Mouse (Mus musculus) ES-Bruce4 (cell line): Measurements from ENCODE around the gene Olfr355. TPM values are rescaled to one million over a fixed set of nuclear protein-coding genes. Genes with fewer than 3 reads are reported as not detected.

Experiments
- H3K27ac ChIP-seq: 2 replicates; pipeline ENCODE4 v1.5.1; 2012; ENCODE audit warnings: low read length, inconsistent platforms; ENCODE audit not compliant: insufficient read depth
- H3K27me3 ChIP-seq: 2 replicates; pipeline ENCODE4 v1.6.1; 2012; ENCODE audit warnings: mild to moderate bottlenecking, low read length, inconsistent platforms; ENCODE audit not compliant: control insufficient read depth, poor library complexity, insufficient read depth, severe bottlenecking
- H3K36me3 ChIP-seq: 2 replicates; pipeline ENCODE4 v1.6.1; 2012; ENCODE audit warnings: inconsistent platforms, mild to moderate bottlenecking, low read length, moderate library complexity; ENCODE audit not compliant: control insufficient read depth, poor library complexity, insufficient read depth, severe bottlenecking
- H3K4me1 ChIP-seq: one replicate; pipeline ENCODE4 v1.8.1; 2011; ENCODE audit warnings: low read length; ENCODE audit not compliant: control insufficient read depth, insufficient read depth
- H3K4me3 ChIP-seq: 2 replicates; pipeline ENCODE4 v1.5.1; 2011; ENCODE audit warnings: low read depth, mild to moderate bottlenecking, low read length
- H3K9ac ChIP-seq: 2 replicates; pipeline ENCODE4 v1.6.1; 2012; ENCODE audit warnings: low read depth, mild to moderate bottlenecking, inconsistent platforms; ENCODE audit not compliant: poor library complexity, severe bottlenecking
- H3K9me3 ChIP-seq: replicated peaks from 2 replicates; pipeline ENCODE4 v1.6.1; 2012; ENCODE audit warnings: mild to moderate bottlenecking, low read length, inconsistent platforms; ENCODE audit not compliant: control insufficient read depth, poor library complexity, insufficient read depth, severe bottlenecking
- CTCF ChIP-seq: IDR thresholded peaks from one replicate; pipeline ENCODE4 v1.8.1; 2011; ENCODE audit warnings: low read depth, low read length
- EP300 ChIP-seq: IDR thresholded peaks from 2 replicates; pipeline ENCODE4 v1.6.1; 2011; ENCODE audit warnings: low read depth, low read length; ENCODE audit not compliant: insufficient read depth
- POLR2A ChIP-seq: IDR thresholded peaks from one replicate; pipeline ENCODE4 v1.8.1; 2011; ENCODE audit warnings: low read length; ENCODE audit not compliant: insufficient read depth
- polyA plus RNA-seq: library from polyadenylated mRNA; stranded (reverse); fragments of >200 nt; gene quantifications from 2 replicates; pipeline ENCODE4 v1.2.4, GENCODE M21; 2011; ENCODE audit warnings: low read depth; ENCODE audit not compliant: missing spikeins, insufficient read depth, insufficient read length

Olfr355 gene
- not detected in 2 replicates for polyA plus RNA-seq

- H3K27me3 ChIP-seq = no peaks in the 10 kb centered on the region
- H3K9me3 ChIP-seq = no peaks in the 10 kb centered on the region
- H3K9ac ChIP-seq = no peak within 1 kb of the TSS
- no peaks in the 10 kb centered on the region for H3K36me3 ChIP-seq
- H3K27ac ChIP-seq = no peak within 1 kb of the TSS
- no peak for TF ChIP-seq CTCF
- no peak for TF ChIP-seq POLR2A
- no peak for TF ChIP-seq EP300
- no peak within 1 kb of the TSS for H3K4me3 ChIP-seq
- no peaks in the 10 kb centered on the region for H3K4me1 ChIP-seq
Observed at GRCm38 (mm10) chr2:36928797-36929196, at the start of gene Olfr355. Gene Olfr355 (minus strand): TSS chr2:36928897.

- no peaks in the 10 kb centered on the region for H3K27me3 ChIP-seq
- no peak for TF ChIP-seq CTCF
- TF ChIP-seq EP300 = no peak
- TF ChIP-seq POLR2A = no peak
- no peak within 1 kb of the TSS for H3K4me3 ChIP-seq
- H3K9me3 ChIP-seq = no peaks in the 10 kb centered on the region
- no peaks in the 10 kb centered on the region for H3K4me1 ChIP-seq
- no peak within 1 kb of the TSS for H3K9ac ChIP-seq
- H3K27ac ChIP-seq = no peak within 1 kb of the TSS
- no peaks in the 10 kb centered on the region for H3K36me3 ChIP-seq
Observed at GRCm38 (mm10) chr2:36936821-36937220, 8.1 kb upstream of the Olfr355 start, which contains the start of gene Olfr356. Gene Olfr356 (plus strand): TSS chr2:36937121.

- Histone ChIP-seq H3K4me1 (no peaks in the 10 kb centered on the region), H3K9me3 (no peaks in the 10 kb centered on the region), H3K4me3 (no peak within 1 kb of the TSS), H3K27ac (no peak within 1 kb of the TSS), H3K27me3 (no peaks in the 10 kb centered on the region), H3K9ac (no peak within 1 kb of the TSS), H3K36me3 (no peaks in the 10 kb centered on the region)
- TF ChIP-seq POLR2A (no peak), EP300 (no peak), CTCF (no peak)
Observed at GRCm38 (mm10) chr2:36905380-36905779, 23.3 kb downstream of the Olfr355 start, which contains the start of gene Olfr354. Gene Olfr354 (plus strand): TSS chr2:36905680.

GRCm38 (mm10) chr2:36897114-36897513, 31.6 kb downstream of the Olfr355 start:
- no peak for TF ChIP-seq CTCF
- no peaks in the 10 kb centered on the region for H3K27me3 ChIP-seq
- no peaks in the 10 kb centered on the region for H3K9me3 ChIP-seq
- no peak overlapping the region for H3K27ac ChIP-seq
- no peak overlapping the region for H3K4me3 ChIP-seq
- H3K4me1 ChIP-seq = no peaks in the 10 kb centered on the region
- no peaks in the 10 kb centered on the region for H3K36me3 ChIP-seq
- no peak overlapping the region for H3K9ac ChIP-seq

- no peaks in the 10 kb centered on the region for H3K27me3 ChIP-seq
- H3K4me1 ChIP-seq = no peaks in the 10 kb centered on the region
- H3K4me3 ChIP-seq = no peak within 1 kb of the TSS
- H3K27ac ChIP-seq = no peak within 1 kb of the TSS
- no peaks in the 10 kb centered on the region for H3K36me3 ChIP-seq
- H3K9ac ChIP-seq = no peak within 1 kb of the TSS
- no peak for TF ChIP-seq EP300
- TF ChIP-seq CTCF = no peak
- no peak for TF ChIP-seq POLR2A
- no peaks in the 10 kb centered on the region for H3K9me3 ChIP-seq
Observed at GRCm38 (mm10) chr2:36892836-36893235, 35.9 kb downstream of the Olfr355 start, which contains the start of gene Olfr353. Gene Olfr353 (minus strand): TSS chr2:36892936.

Other genes with a start within 250 kb of the Olfr355 start
- not detected in 2 replicates for gene Olfr346, start 243.1 kb downstream of the Olfr355 start, polyA plus RNA-seq
- gene Olfr347, start 197.0 kb downstream of the Olfr355 start, polyA plus RNA-seq = not detected in 2 replicates
- not detected in 2 replicates for gene Olfr348, start 144.6 kb downstream of the Olfr355 start, polyA plus RNA-seq
- not detected in 2 replicates for gene Olfr50, start 138.4 kb downstream of the Olfr355 start, polyA plus RNA-seq
- not detected in 2 replicates for gene Olfr3, start 111.9 kb downstream of the Olfr355 start, polyA plus RNA-seq
- gene Olfr350, start 82.6 kb downstream of the Olfr355 start, polyA plus RNA-seq = not detected in 2 replicates
- not detected in 2 replicates for gene Olfr351, start 66.2 kb downstream of the Olfr355 start, polyA plus RNA-seq
- 0.18 and 0.53 TPM in 2 replicates for gene Olfr352, start 60.4 kb downstream of the Olfr355 start, polyA plus RNA-seq
- not detected in 2 replicates for gene Olfr353, start 36.0 kb downstream of the Olfr355 start, polyA plus RNA-seq
- not detected in 2 replicates for gene Olfr354, start 23.2 kb downstream of the Olfr355 start, polyA plus RNA-seq
- gene Olfr356, start 8.2 kb upstream of the Olfr355 start, polyA plus RNA-seq = not detected in 2 replicates
- not detected in 2 replicates for gene Olfr357, start 64.9 kb upstream of the Olfr355 start, polyA plus RNA-seq
- gene Olfr358, start 80.4 kb upstream of the Olfr355 start, polyA plus RNA-seq = not detected in 2 replicates
- not detected in 2 replicates for gene Olfr360, start 136.8 kb upstream of the Olfr355 start, polyA plus RNA-seq
- gene Olfr361, start 160.4 kb upstream of the Olfr355 start, polyA plus RNA-seq = not detected in 2 replicates
- not detected in 2 replicates for gene Olfr362, start 189.0 kb upstream of the Olfr355 start, polyA plus RNA-seq
- gene Olfr364-ps1, start 210.4 kb upstream of the Olfr355 start, polyA plus RNA-seq = not detected in 2 replicates